Mouse (Mus musculus) left cerebral cortex, adult 2 months (tissue): ENCODE data around the gene Chrd. TPM values are rescaled to one million over a fixed set of nuclear protein-coding genes. Genes with fewer than 3 reads are reported as not detected.
A peak's percentile ranks its signal among the peaks of the same experiment; 100 is the strongest.

Experiments
- DNase-seq, 2 experiments: peaks; one replicate each; pipeline ENCODE4 v3.0.0; 2021 to 2022; ENCODE audit warnings: low spot score in 2 of 2, mixed read lengths in 1 of 2; ENCODE audit errors: extremely low spot score in 1 of 2
- H3K27ac ChIP-seq: fragments of 200-600 bp; 2 replicates; pipeline ENCODE4 v1.8.1; 2022
- H3K4me3 ChIP-seq: fragments of 200-600 bp; 2 replicates; pipeline ENCODE4 v1.8.1; 2022
- CTCF ChIP-seq: fragments of 200-600 bp; IDR thresholded peaks from 2 replicates; pipeline ENCODE4 v1.8.1; 2022; ENCODE audit warnings: antibody characterized with exemption, mild to moderate bottlenecking, moderate library complexity
- intact Hi-C: fragments of 180-260 bp; cut with DNase I; formaldehyde crosslinking; loops from one replicate; pipeline ENCODE4 v1.15.1; 2025
- total RNA-seq, 2 experiments: library from RNA; stranded (reverse); gene quantifications; 2 replicates each; pipeline ENCODE4 v1.2.3; 2021

Gene Chrd
- total RNA-seq, 2 experiments from 2014 or later = 50.5 to 56.3 TPM

DNA sequence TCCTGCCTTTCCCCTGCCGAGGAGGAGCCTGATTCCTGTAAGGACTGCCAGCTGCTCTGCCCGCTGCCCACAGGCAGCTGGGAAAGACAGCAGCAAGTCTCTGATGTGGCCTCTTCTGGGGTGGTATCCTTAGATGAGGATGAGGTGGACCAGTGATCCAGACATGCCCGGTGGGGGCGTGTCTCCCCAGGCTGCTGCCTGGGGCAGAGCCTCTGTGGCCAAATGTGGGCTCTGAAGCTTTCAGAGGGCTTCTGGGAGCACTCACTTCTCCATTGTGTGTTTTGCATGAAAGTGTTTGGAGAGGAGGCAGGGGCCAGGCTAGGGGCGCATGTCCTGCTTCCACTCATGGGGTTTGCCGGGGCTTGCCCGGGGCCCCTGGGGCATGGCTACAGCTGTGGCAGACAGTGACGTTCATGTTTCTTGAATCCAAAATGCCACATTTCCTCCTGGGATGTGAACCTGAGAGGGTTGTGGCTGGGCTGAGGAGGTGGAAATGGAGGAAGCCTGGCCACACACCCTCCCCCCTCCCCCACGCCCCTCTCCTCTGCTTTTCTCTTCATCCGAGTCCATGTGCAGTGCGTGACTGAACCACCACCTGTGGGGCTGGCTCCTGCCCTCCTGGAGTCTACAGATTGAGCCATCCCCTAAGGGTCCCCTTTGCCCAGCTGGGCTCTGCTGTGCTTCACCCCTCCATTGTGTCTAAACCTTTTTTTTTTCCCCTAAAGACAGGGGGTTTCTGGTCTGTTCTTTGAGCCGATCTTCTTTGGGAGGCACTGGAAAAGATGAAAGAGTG, 31.0 kb upstream of the Chrd start:
- no peak for TF ChIP-seq CTCF
- peak overlapping the region; percentile 64 for H3K27ac ChIP-seq
- DNase-seq = peak in 1 of 2 experiments; percentile 18
- no peak overlapping the region for H3K4me3 ChIP-seq
- intact Hi-C loops = loop anchor here (5.0 kb wide), 1 partner anchor 490 kb away; no protein-coding TSS in a partner anchor

GRCm38 (mm10) chr16:20702522-20702893, 30.4 kb upstream of the Chrd start:
- Histone ChIP-seq H3K27ac (peak overlapping the region; percentile 64; the same call in 1 of the 2 replicates), H3K4me3 (no peak overlapping the region)
- intact Hi-C loops = loop anchor here (5.0 kb wide), 1 partner anchor 490 kb away; no protein-coding TSS in a partner anchor
- TF ChIP-seq CTCF = peak; percentile 68
- DNase-seq = peak in 1 of 2 experiments; percentile 66

DNA sequence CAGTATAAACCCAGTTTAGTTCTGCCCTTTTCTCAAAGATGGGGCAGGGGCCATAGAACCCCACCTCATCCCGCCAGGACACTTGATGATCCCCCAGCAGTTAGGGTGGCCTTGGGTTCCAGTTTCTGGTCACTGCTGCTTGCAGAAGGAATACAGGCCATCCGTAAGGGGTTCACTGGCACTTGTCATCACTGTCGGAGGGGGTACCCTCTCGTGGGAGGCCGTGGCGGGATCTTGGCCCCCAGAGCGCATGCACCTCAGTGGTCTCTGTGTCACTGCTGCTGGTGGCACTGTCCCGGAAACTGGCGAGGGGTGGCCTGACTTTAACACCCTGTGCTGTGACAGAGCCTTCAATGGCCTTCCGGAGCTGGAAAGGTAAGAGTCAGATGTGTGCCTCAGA, 29.9 kb upstream of the Chrd start:
- no peak overlapping the region for H3K27ac ChIP-seq
- no peak overlapping the region for H3K4me3 ChIP-seq
- intact Hi-C loops = loop anchor here (5.0 kb wide), 1 partner anchor 489 kb away; no protein-coding TSS in a partner anchor
- TF ChIP-seq CTCF = no peak
- peak in 1 of 2 experiments; percentile 20 for DNase-seq

- no peak for DNase-seq
- intact Hi-C loops = loop anchor here (5.0 kb wide), 1 partner anchor 488 kb away; no protein-coding TSS in a partner anchor
Observed at GRCm38 (mm10) chr16:20703699-20704400, 29.1 kb upstream of the Chrd start.

GRCm38 (mm10) chr16:20705786-20706185, 27.1 kb upstream of the Chrd start:
- no peak for TF ChIP-seq CTCF
- Histone ChIP-seq H3K4me3 (no peak overlapping the region), H3K27ac (peak overlapping the region; percentile 45; the same call in 1 of the 2 replicates)
- intact Hi-C loops = no loop called here
- DNase-seq = no peak

More at GRCm38 (mm10) chr16:20703699-20704400, 29.1 kb upstream of the Chrd start:
- Histone ChIP-seq H3K4me3 (no peak overlapping the region), H3K27ac (no peak overlapping the region)
- TF ChIP-seq CTCF = no peak

- TF ChIP-seq CTCF = no peak
- intact Hi-C loops = no loop called here
- H3K4me3 ChIP-seq = no peak overlapping the region
- DNase-seq = peak in 1 of 2 experiments; percentile 22
- peak overlapping the region; percentile 6; the same call in 1 of the 2 replicates for H3K27ac ChIP-seq
Observed at GRCm38 (mm10) chr16:20706407-20707055, 26.4 kb upstream of the Chrd start.

DNA sequence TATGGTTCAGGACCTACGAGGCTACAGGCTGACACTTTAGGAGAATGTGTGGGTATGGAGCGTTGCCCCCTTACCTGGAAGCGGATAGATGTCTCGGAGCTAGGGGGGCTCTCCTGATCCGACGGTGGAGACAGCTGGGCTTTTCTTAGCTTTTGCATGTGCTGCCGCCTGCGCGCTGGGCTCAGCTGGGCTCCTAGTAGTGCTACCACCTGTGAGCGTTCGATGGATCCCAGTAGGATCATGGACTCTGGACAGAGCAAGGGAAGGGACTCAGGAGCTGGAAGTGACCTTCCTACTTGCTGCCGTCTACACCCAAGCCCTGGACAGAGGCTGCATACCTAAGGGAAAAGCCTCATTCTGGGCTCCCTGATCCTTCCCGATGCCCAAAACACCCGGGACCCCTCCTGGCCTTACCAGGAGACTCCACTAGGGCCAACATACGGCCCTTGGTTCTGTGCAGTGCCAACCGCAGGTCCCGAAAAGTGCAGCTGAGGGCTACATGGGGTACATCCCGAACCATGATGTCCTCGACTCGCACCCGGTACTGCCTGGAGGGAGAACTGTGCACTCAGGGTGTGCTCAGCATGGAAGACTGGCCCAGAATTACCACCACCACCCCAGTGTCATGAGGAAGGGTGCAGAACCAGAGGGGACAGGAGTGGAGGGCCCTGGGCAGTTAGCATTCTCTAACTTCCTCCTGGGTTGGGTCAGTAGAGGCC, 24.5 kb upstream of the Chrd start:
- no peak for DNase-seq
- intact Hi-C loops = no loop called here

GRCm38 (mm10) chr16:20708939-20709734, 23.8 kb upstream of the Chrd start:
- H3K27ac ChIP-seq = no peak overlapping the region
- peak; percentile 71 for TF ChIP-seq CTCF
- DNase-seq = peak in 1 of 2 experiments; percentile 38
- no peak overlapping the region for H3K4me3 ChIP-seq
- intact Hi-C loops = no loop called here

More for the DNA sequence above, 24.5 kb upstream of the Chrd start:
- no peak overlapping the region for H3K4me3 ChIP-seq
- TF ChIP-seq CTCF = no peak
- H3K27ac ChIP-seq = peak overlapping the region; percentile 12

GRCm38 (mm10) chr16:20710370-20710769, 22.6 kb upstream of the Chrd start:
- no peak overlapping the region for H3K4me3 ChIP-seq
- TF ChIP-seq CTCF = no peak
- no peak overlapping the region for H3K27ac ChIP-seq
- DNase-seq = no peak
- intact Hi-C loops = no loop called here

DNA sequence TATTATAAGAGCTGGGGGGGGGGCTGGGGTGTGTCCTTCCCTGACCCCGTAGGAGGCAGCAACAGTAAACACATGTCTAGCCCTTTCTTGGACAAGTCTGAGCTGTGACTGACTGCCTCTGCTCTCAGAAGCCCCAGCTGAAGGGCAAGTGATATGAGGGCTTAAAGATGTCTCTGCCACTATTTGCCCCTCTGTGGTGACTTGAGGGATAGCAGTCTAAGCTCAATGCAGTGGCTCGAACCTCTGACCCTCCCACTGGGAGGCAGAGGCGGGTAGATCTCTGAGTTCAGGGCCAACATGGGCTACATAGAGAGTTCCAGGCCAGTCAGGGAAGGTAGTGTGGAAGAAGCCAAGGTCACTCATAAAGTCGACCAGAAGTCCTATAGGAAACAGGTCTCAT, 22.1 kb upstream of the Chrd start:
- intact Hi-C loops = no loop called here
- no peak for DNase-seq

More for the DNA sequence above, 22.1 kb upstream of the Chrd start:
- peak; percentile 39 for TF ChIP-seq CTCF
- Histone ChIP-seq H3K4me3 (no peak overlapping the region), H3K27ac (no peak overlapping the region)
